Mouse (Mus musculus): ENCODE results near the gene Atcay. TPM values are rescaled to one million over a fixed set of nuclear protein-coding genes. Genes with fewer than 3 reads are reported as not detected.

Atcay gene
- polyA plus RNA-seq, 1 experiment from 2014 or later, result 8.7 TPM

DNA sequence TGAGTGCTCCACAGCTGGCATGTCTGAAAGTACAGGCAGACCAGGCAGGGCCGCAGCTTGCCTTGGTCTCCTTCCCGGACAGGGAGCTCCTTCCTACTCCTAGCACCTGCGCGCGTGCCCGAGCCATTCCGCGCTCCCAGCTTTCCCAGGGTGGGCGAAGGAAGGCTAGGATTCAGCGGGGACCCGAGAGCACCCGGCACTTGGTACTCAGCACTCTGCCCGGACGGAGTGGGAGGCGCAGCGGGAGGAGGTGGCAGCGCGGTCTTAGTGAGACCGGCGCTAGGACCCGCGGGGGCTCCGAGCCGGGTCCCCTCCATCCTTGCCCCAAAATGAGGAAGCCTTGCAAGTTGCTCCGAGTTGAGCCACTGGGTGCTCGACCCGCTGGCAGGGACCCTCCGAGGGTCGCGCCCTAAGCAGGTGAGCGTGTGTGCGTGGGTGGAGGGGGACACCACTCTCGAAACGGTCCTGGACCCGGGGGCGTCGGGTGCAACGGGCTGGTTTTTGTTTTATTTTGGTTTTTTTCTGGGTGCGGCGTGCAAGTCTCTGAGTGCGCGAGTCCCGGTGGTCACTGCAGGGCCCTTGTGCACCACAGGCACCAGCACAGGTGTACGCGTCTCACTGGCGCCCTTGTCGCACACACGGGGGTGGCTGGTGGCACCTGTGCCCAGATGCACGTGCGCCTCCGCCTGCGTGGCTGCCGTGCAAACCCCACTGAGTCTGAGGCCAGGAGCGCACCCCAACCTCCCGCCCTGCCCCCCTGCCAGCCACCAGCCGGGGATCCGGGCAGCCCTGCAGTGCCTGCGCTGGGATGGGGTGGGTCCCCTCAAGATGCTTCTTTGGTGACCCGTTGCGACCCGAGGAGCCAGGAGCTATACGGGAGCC, 26.8 kb upstream of the Atcay start:
- peaks cover 21% of the 10 kb centered on the region for H3K36me3 ChIP-seq
- peak; percentile 55 for DNase-seq (ENCODE audit: low spot score)
- 2% methylated on average over 62 of the region's 62 CpGs for WGBS
- peaks cover 88% of the 10 kb centered on the region for H3K27me3 ChIP-seq (ENCODE audit: low read depth, poor library complexity, severe bottlenecking)
- H3K27ac ChIP-seq (replicated peaks), result peak overlapping the region; percentile 61
- peaks cover 7% of the 10 kb centered on the region; the same call in 1 of the 2 replicates for H3K9me3 ChIP-seq (replicated peaks)
- peak overlapping the region; percentile 61 for H3K4me3 ChIP-seq
- peaks cover 43% of the 10 kb centered on the region for H3K4me1 ChIP-seq

DNA sequence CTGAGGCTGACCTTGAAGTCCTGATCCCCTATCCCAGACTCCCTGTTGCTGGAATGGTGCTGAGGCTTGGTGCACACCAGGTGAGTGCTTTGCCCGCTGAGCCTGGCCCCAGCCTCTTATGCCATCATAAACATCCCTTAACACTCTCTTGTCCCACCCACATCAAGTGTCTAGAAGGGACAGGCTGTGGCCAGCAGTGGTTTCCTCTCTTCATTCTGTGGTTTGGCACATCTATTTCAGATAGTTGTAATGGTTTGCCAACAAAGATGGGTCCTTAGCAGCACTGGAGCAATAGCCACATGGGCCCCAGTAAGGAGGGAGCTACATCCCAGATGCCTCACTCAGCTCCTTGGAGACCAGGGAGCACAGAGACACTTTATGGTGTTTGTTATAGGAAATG, 24.3 kb upstream of the Atcay start:
- Histone ChIP-seq H3K4me3 (no peak overlapping the region), H3K36me3 (no peaks in the 10 kb centered on the region; the same call in 1 of the 2 replicates), H3K27me3 (ENCODE audit: low read depth, poor library complexity, severe bottlenecking) (peaks cover 99% of the 10 kb centered on the region), H3K9me3 (replicated peaks) (no peaks in the 10 kb centered on the region), H3K27ac (replicated peaks) (no peak overlapping the region), H3K4me1 (peaks cover 49% of the 10 kb centered on the region)
- no peak for DNase-seq (ENCODE audit: low spot score)
- WGBS, result 70% methylated on average over 1 of the region's 1 CpGs

DNA sequence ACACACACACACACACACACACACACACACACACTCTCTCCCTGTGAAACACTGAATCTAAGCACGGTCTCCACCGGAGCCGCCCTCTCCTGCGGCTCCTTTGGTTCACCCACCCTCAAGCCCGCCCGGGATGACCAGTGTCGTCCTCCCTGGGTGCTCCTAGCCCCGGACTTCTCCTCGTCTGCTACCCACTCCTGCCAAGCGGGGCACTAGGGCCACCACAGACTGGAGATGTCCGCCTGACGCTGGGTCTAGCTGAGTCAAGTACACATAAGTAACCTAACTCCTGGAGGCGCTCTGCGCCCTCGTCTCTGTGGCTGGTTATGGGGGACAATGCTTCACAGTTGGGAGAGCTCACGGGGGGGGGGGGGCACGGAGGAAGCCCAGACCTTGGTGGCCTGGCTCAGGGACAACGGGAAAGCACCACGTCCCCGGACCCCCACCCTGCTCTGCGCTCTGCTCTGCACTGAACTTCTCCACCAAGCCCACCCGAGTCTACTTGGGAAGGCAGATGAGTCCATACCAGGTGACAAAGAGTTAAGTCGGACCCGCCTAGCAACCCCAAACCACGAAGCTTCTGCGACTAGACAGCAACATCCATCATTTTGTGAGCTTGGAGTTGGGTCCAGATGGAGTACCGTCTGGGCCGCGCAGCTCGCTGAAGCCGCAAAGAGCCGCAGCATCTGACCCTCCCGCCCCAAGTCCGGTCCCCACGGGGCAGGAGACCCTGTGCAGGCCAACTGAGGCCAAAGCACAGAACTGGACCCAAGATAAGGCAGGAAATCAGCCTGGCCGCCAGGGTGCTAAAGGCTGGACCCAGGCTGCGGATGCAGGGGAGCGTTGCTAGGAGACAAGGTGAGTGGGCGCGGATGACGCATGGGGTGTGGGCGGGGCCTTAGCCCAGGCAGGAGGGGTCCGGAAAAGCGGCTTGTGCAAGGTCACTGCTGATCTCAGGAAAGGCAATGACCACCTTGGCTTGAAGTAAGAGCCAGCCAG, 22.1 kb upstream of the Atcay start, which contains the start of gene Matk:
Gene Matk, plus strand, starts transcription at position 512 of the 996 bp plus-strand sequence.
- DNase-seq (ENCODE audit: low spot score), result peak; percentile 68
- Histone ChIP-seq H3K4me3 (peak within 1 kb of the TSS; percentile 40), H3K4me1 (peaks cover 34% of the 10 kb centered on the region), H3K9me3 (replicated peaks) (no peaks in the 10 kb centered on the region), H3K27me3 (ENCODE audit: low read depth, poor library complexity, severe bottlenecking) (peaks cover 99% of the 10 kb centered on the region), H3K27ac (replicated peaks) (peak within 1 kb of the TSS; percentile 40; the same call in 1 of the 2 replicates), H3K36me3 (no peaks in the 10 kb centered on the region; the same call in 1 of the 2 replicates)
- 12% methylated on average over 43 of the region's 44 CpGs for WGBS

DNA sequence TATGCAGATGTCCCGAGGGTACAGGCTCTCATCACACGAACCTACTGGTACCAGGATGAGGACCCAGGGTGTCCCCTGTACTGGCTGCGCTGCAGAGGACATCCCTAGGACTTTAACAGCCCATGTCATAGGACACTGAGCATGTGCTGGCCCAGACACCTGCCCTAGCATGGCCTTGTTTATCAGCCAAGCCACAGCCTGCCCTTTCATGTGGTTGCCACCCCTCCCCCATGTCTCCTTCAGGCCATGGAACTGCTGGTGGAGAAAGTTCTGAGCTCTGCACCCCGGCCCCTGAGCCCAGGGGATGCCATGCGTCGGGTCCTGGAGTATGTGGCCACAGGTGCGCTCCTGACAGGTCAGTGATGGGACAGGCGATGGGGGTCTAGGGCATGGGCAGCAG, 18.8 kb upstream of the Atcay start:
- WGBS, result 87% methylated on average over 8 of the region's 8 CpGs
- Histone ChIP-seq H3K27ac (replicated peaks) (no peak overlapping the region), H3K36me3 (no peaks in the 10 kb centered on the region; the same call in 1 of the 2 replicates), H3K27me3 (ENCODE audit: low read depth, poor library complexity, severe bottlenecking) (peaks cover 96% of the 10 kb centered on the region), H3K4me1 (peaks cover 44% of the 10 kb centered on the region), H3K4me3 (no peak overlapping the region), H3K9me3 (replicated peaks) (no peaks in the 10 kb centered on the region)
- no peak for DNase-seq (ENCODE audit: low spot score)

DNA sequence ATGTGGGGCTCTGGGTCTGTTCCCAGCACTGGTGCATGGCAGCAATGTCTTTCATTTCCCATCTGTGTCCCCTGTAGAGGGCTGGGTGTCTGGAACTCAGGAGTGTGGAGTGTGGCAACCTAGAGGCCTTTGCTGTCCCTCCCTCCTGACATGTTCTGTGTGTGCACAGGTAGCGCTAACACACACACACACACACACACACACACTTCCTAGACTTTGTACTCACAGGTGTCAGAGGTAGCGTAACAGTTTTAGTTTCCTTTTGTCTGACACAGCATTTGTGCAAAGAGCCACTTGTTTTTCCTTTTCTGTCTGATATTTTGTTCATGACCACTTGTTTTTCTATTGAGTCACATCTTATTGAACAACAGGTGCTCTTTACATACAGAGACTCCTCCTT, 17.2 kb upstream of the Atcay start:
- Histone ChIP-seq H3K27ac (replicated peaks) (no peak overlapping the region), H3K4me3 (no peak overlapping the region), H3K4me1 (peaks cover 39% of the 10 kb centered on the region), H3K27me3 (ENCODE audit: low read depth, poor library complexity, severe bottlenecking) (peaks cover 93% of the 10 kb centered on the region), H3K9me3 (replicated peaks) (no peaks in the 10 kb centered on the region), H3K36me3 (no peaks in the 10 kb centered on the region; the same call in 1 of the 2 replicates)
- 98% methylated on average over 2 of the region's 2 CpGs for WGBS
- DNase-seq (ENCODE audit: low spot score), result no peak

DNA sequence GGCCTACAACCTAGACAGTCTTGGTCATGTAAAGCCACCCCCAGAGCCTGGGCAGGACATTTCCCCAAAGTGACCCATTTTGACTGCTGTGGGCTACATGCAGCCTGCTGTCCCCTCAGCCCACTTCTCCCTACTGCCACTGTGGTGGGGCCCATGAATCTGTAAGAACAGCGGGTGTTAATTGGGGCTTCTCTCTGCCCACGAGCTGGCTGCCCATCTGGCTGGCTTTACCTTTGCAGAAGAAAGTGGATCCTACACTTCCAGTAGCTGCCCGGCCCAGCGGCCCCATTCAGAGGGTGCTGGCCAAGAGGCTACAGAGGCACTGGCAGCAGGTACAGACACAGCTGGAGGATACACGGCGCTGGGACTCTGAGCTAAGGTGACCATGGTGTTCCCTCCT, 14.5 kb upstream of the Atcay start:
- H3K4me1 ChIP-seq, result peaks cover 26% of the 10 kb centered on the region
- H3K27me3 ChIP-seq (ENCODE audit: low read depth, poor library complexity, severe bottlenecking), result peaks cover 93% of the 10 kb centered on the region
- peak overlapping the region; percentile 39; the same call in 1 of the 2 replicates for H3K27ac ChIP-seq (replicated peaks)
- H3K36me3 ChIP-seq, result no peaks in the 10 kb centered on the region
- no peaks in the 10 kb centered on the region for H3K9me3 ChIP-seq (replicated peaks)
- 89% methylated on average over 6 of the region's 6 CpGs for WGBS
- DNase-seq (ENCODE audit: low spot score), result no peak
- no peak overlapping the region for H3K4me3 ChIP-seq

DNA sequence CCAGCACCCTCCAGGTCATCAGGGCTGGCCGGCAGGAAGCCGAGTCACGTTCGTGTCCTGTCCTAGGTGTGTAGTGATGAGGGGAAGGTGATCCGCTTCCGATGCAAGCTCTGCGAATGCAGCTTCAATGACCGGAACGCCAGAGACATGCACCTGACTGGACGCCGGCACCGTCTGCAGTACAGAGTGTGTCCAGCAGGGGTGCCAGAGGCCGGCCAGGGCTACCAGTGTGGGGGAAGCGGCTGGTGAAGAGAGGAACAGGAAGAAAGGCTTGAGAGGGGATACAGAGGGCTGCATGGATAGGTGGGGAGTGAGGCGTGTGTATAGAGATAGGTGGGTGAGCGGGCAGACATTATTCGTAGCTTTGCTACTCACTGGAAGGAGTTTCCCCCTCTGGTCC, 14.0 kb upstream of the Atcay start:
- H3K4me3 ChIP-seq, result 0 out of 2 replicates have a peak overlapping the region, but pooled peaks have one; percentile 15
- peaks cover 27% of the 10 kb centered on the region for H3K4me1 ChIP-seq
- DNase-seq (ENCODE audit: low spot score), result peak; percentile 84
- 10% methylated on average over 17 of the region's 17 CpGs for WGBS
- no peaks in the 10 kb centered on the region for H3K36me3 ChIP-seq
- H3K27ac ChIP-seq (replicated peaks), result peak overlapping the region; percentile 39; the same call in 1 of the 2 replicates
- no peaks in the 10 kb centered on the region for H3K9me3 ChIP-seq (replicated peaks)
- peaks cover 93% of the 10 kb centered on the region for H3K27me3 ChIP-seq (ENCODE audit: low read depth, poor library complexity, severe bottlenecking)

DNA sequence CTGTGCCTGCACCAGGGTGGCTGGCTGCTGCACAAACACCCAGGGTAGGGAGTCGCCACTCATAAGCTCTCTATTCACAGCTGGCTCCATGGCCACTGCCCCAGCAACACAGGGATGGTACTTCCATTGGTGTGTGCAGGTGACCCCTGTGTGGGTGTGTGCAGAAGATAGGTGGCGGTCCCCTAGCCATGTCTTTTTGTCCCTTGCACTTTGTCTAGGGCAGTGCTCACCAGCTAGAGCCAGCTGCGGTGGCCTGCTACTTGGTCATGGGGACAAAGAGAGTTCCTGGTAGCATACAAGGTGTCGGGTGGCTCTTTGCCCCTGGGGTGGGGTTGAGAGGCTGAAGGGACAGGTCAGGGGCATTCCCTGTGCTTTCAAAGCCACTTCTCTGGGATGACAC, 13.5 kb upstream of the Atcay start:
- H3K9me3 ChIP-seq (replicated peaks), result no peaks in the 10 kb centered on the region
- H3K27ac ChIP-seq (replicated peaks), result no peak overlapping the region
- H3K27me3 ChIP-seq (ENCODE audit: low read depth, poor library complexity, severe bottlenecking), result peaks cover 93% of the 10 kb centered on the region
- peaks cover 32% of the 10 kb centered on the region for H3K4me1 ChIP-seq
- no peak for DNase-seq (ENCODE audit: low spot score)
- WGBS, result 84% methylated on average over 4 of the region's 4 CpGs
- no peaks in the 10 kb centered on the region for H3K36me3 ChIP-seq
- H3K4me3 ChIP-seq, result no peak overlapping the region

DNA sequence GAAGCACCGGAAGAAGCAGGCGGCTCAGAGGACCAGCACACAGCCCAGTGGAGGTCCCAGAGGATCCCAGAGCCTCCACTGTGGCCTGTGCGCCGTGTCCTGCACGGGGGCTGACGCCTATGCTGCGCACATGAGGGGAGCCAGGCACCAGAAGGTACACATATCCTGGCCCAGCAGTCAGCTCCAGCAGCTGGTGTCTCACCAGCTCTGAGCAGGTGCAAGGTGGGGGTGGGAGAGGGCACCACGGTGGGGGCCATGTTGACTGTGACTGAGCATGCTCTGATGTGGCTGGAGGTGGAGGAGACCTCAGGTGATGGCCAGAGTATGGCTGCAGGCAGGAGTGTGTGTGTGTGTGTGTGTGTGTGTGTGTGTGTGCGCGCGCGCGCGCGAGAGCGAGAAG, 11.4 kb upstream of the Atcay start:
- Histone ChIP-seq H3K27me3 (ENCODE audit: low read depth, poor library complexity, severe bottlenecking) (peaks cover 93% of the 10 kb centered on the region), H3K4me1 (peaks cover 45% of the 10 kb centered on the region)

DNA sequence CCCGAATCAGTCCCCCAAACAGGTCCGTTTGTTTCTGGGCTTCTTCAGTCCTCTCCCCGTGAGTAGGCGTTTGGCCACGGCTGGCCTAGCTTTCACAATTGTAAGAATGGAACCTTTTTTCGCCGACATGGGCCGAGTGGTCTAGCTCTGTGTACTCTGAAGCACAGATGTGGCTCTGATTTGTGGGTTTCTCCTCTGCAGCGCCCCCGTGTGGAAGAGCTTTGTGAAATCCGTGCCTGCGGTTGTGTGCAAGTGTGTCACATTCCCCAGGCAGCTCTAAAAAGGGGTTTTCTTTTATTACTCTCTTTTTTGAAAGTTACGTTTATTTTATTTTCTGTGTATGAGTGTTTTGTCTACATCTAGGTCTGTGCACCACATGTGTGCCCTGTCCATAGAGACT, 10.2 kb upstream of the Atcay start:
- no peak overlapping the region for H3K27ac ChIP-seq (replicated peaks)
- DNase-seq (ENCODE audit: low spot score), result peak; percentile 72
- no peak overlapping the region for H3K4me3 ChIP-seq
- 22% methylated on average over 13 of the region's 13 CpGs for WGBS
- peaks cover 41% of the 10 kb centered on the region for H3K4me1 ChIP-seq
- no peaks in the 10 kb centered on the region for H3K9me3 ChIP-seq (replicated peaks)
- H3K36me3 ChIP-seq, result no peaks in the 10 kb centered on the region
- peaks cover 91% of the 10 kb centered on the region for H3K27me3 ChIP-seq (ENCODE audit: low read depth, poor library complexity, severe bottlenecking)

More for the DNA sequence above, 11.4 kb upstream of the Atcay start:
- no peak for DNase-seq (ENCODE audit: low spot score)
- Histone ChIP-seq H3K36me3 (no peaks in the 10 kb centered on the region), H3K4me3 (no peak overlapping the region), H3K27ac (replicated peaks) (no peak overlapping the region), H3K9me3 (replicated peaks) (no peaks in the 10 kb centered on the region)
- 88% methylated on average over 16 of the region's 16 CpGs for WGBS

DNA sequence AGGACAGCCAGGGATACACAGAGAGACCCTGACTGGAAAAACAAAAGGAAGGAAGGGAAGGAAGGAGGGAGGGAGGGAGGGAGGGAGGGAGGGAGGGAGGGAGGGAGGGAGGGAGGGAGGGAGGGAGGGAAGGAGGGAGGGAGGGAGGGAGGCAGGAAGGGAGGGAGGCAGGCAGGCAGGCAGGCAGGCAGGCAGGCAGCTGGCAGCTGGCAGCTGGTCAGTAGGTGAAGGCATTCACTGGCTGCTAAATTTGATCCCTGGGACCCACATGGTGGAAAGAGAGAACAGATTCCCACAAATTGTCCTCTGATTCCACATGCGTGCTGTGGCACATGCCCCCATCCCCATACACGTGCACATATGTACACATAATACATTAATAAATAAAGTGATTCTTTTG, 8.0 kb upstream of the Atcay start:
- H3K4me1 ChIP-seq, result peaks cover 34% of the 10 kb centered on the region
- WGBS, result 78% methylated on average over 2 of the region's 2 CpGs
- H3K36me3 ChIP-seq, result no peaks in the 10 kb centered on the region
- no peak overlapping the region for H3K4me3 ChIP-seq
- H3K27me3 ChIP-seq (ENCODE audit: low read depth, poor library complexity, severe bottlenecking), result peaks cover 71% of the 10 kb centered on the region
- no peak for DNase-seq (ENCODE audit: low spot score)
- H3K9me3 ChIP-seq (replicated peaks), result no peaks in the 10 kb centered on the region
- H3K27ac ChIP-seq (replicated peaks), result no peak overlapping the region

DNA sequence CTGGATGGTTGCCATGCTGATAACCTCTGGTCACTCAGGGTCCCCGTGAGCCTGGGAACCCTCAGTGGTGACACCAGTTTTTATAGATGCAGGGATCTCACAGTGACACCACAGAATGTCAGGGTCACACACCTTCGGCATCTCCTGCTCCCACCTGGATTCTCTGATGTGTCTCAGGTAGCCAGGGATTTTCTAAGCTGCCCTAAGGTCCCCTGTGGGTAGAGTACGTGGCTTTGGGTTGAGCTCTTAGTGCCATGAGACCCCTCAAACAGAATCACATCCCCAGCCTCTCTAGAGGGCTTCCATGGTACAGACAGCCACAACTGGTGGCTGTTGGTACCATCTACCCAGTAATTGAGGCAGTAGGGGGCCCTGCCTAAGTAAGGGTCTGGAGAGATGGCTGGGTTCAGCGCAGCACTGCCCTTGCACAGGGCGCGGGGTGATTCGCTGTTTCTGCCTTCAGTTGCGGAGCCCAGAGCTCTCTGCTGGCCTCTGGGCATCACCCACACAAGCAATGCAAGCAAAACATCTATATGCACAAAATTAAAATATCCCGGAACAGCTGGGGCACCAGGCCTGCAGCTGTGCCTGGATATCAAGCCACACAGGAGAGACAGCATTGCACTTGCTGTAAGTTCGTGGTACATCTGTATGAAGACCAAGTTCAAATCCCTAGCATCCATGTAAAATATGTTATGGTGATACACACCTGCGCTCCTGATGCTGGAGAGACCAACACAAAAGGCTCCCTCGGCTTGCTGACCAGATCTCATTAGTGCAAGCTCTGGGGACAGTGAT, 6.0 kb upstream of the Atcay start:
- 92% methylated on average over 12 of the region's 12 CpGs for WGBS
- peaks cover 65% of the 10 kb centered on the region for H3K27me3 ChIP-seq (ENCODE audit: low read depth, poor library complexity, severe bottlenecking)
- H3K9me3 ChIP-seq (replicated peaks), result no peaks in the 10 kb centered on the region
- DNase-seq (ENCODE audit: low spot score), result no peak
- H3K4me1 ChIP-seq, result peaks cover 45% of the 10 kb centered on the region
- H3K4me3 ChIP-seq, result no peak overlapping the region
- H3K36me3 ChIP-seq, result no peaks in the 10 kb centered on the region
- H3K27ac ChIP-seq (replicated peaks), result no peak overlapping the region

All from midbrain, embryonic 10.5 days (tissue).